Mouse (Mus musculus) midbrain, postnatal 0 days (tissue): ENCODE results near the gene Slc1a4. TPM values are rescaled to one million over a fixed set of nuclear protein-coding genes. Genes with fewer than 3 reads are reported as not detected.
A peak's percentile ranks its signal among the peaks of the same experiment; 100 is the strongest.

ENCODE experiments used
- ATAC-seq: fragments of 200-750 bp; cut with Nextera tagmentation; 2 replicates; pipeline ENCODE4 v1.8.0; 2017; ENCODE audit warnings: moderate number of reproducible peaks, mild to moderate bottlenecking, moderate TSS enrichment, moderate library complexity; ENCODE audit not compliant: low FRiP score
- DNase-seq: peaks from one replicate; pipeline ENCODE4 v3.0.0-alpha.2; 2015; ENCODE audit warnings: low spot score
- H3K27ac ChIP-seq: fragments of 300-500 bp; sonication (generic); 2 replicates; pipeline ENCODE4 v1.5.1; 2014; ENCODE audit warnings: low read depth, mild to moderate bottlenecking, low read length, mixed read lengths
- H3K27me3 ChIP-seq: fragments of 300-500 bp; sonication (generic); 2 replicates; pipeline ENCODE4 v1.6.1; 2014; ENCODE audit warnings: low read length, control low read depth, mixed read lengths; ENCODE audit not compliant: insufficient read depth
- H3K36me3 ChIP-seq: fragments of 300-500 bp; sonication (generic); 2 replicates; pipeline ENCODE4 v1.6.1; 2014; ENCODE audit warnings: low read length, control low read depth, mixed read lengths; ENCODE audit not compliant: insufficient read depth
- H3K4me1 ChIP-seq: fragments of 300-500 bp; sonication (generic); 2 replicates; pipeline ENCODE4 v1.6.1; 2014; ENCODE audit warnings: mild to moderate bottlenecking, control low read depth, antibody characterized with exemption, low read length, mixed read lengths; ENCODE audit not compliant: insufficient read depth
- H3K4me2 ChIP-seq: fragments of 300-500 bp; sonication (generic); 2 replicates; pipeline ENCODE4 v1.6.1; 2014; ENCODE audit warnings: low read depth, mild to moderate bottlenecking, low read length, mixed read lengths; ENCODE audit not compliant: poor library complexity, severe bottlenecking
- H3K4me3 ChIP-seq: fragments of 300-500 bp; sonication (generic); 2 replicates; pipeline ENCODE4 v1.5.1; 2014; ENCODE audit warnings: low read depth, mild to moderate bottlenecking, low read length, moderate library complexity
- H3K9ac ChIP-seq: fragments of 300-500 bp; sonication (generic); replicated peaks from 2 replicates; pipeline ENCODE4 v1.6.1; 2014; ENCODE audit warnings: mild to moderate bottlenecking, low read length, moderate library complexity, mixed read lengths; ENCODE audit not compliant: poor library complexity, severe bottlenecking
- H3K9me3 ChIP-seq: fragments of 300-500 bp; sonication (generic); 2 replicates; pipeline ENCODE4 v1.6.1; 2016; ENCODE audit warnings: low read length, control low read depth
- CTCF ChIP-seq: IDR thresholded peaks from 2 replicates; pipeline ENCODE4 v1.5.1; 2016; ENCODE audit warnings: antibody characterized with exemption, mild to moderate bottlenecking
- WGBS: fragments of 180-500 bp; shearing (Covaris S2); extraction: QIAGEN DNeasy Blood & Tissue Kit; methylation state at CpG from one replicate; pipeline ENCODE4 v1.1.7; 2014; 5-methylcytosine and 5-hydroxymethylcytosine counted together
- polyA plus RNA-seq: library from polyadenylated mRNA; unstranded; fragments of >200 nt; fragmentation: Nextera tagmentation; extraction: Ambion mirVana; gene quantifications from 2 replicates; pipeline ENCODE4 v1.2.1, GENCODE M21; 2015
- total RNA-seq: library from RNA; depleted of rRNA; stranded (reverse); fragments of >200 nt; gene quantifications from 2 replicates; pipeline ENCODE4 v1.2.3, GENCODE M21; 2014

The Slc1a4 gene
- total and polyA plus RNA-seq, 2 experiments from 2014 or later, result 70.3 to 180 TPM

GRCm38 (mm10) chr11:20318659-20319454, 13.7 kb downstream of the Slc1a4 start:
- ATAC-seq, result no peak
- H3K4me1 ChIP-seq, result no peaks in the 10 kb centered on the region
- H3K27me3 ChIP-seq, result no peaks in the 10 kb centered on the region
- 90% methylated on average over 16 of the region's 16 CpGs for WGBS
- H3K4me2 ChIP-seq, result no peak overlapping the region
- H3K9me3 ChIP-seq, result no peaks in the 10 kb centered on the region
- TF ChIP-seq CTCF, result no peak
- DNase-seq, result no peak
- no peak overlapping the region for H3K9ac ChIP-seq
- no peak overlapping the region for H3K4me3 ChIP-seq
- H3K27ac ChIP-seq, result no peak overlapping the region
- peaks cover 25% of the 10 kb centered on the region; the same call in 1 of the 2 replicates for H3K36me3 ChIP-seq

- WGBS, result 95% methylated on average over 8 of the region's 8 CpGs
- Histone ChIP-seq H3K4me2 (no peak overlapping the region), H3K36me3 (peaks cover 36% of the 10 kb centered on the region), H3K9me3 (no peaks in the 10 kb centered on the region), H3K4me3 (no peak overlapping the region), H3K27ac (no peak overlapping the region), H3K4me1 (no peaks in the 10 kb centered on the region), H3K27me3 (no peaks in the 10 kb centered on the region), H3K9ac (no peak overlapping the region)
- DNase-seq (no peak), ATAC-seq (no peak)
- TF ChIP-seq CTCF, result no peak
Measured at GRCm38 (mm10) chr11:20313576-20313975, 18.9 kb downstream of the Slc1a4 start.

GRCm38 (mm10) chr11:20309044-20309443, 23.5 kb downstream of the Slc1a4 start:
- no peak for ATAC-seq

GRCm38 (mm10) chr11:20307409-20307808, 25.1 kb downstream of the Slc1a4 start:
- no peak for DNase-seq
- Histone ChIP-seq H3K27ac (no peak overlapping the region), H3K9me3 (no peaks in the 10 kb centered on the region), H3K4me3 (no peak overlapping the region), H3K27me3 (no peaks in the 10 kb centered on the region), H3K4me1 (no peaks in the 10 kb centered on the region), H3K9ac (no peak overlapping the region), H3K4me2 (no peak overlapping the region), H3K36me3 (peaks cover 60% of the 10 kb centered on the region)
- TF ChIP-seq CTCF, result no peak
- ATAC-seq, result no peak
- 90% methylated on average over 3 of the region's 3 CpGs for WGBS

More at GRCm38 (mm10) chr11:20309044-20309443, 23.5 kb downstream of the Slc1a4 start:
- no peak for TF ChIP-seq CTCF
- Histone ChIP-seq H3K36me3 (peaks cover 52% of the 10 kb centered on the region), H3K9ac (no peak overlapping the region), H3K9me3 (no peaks in the 10 kb centered on the region), H3K4me3 (no peak overlapping the region), H3K27me3 (no peaks in the 10 kb centered on the region), H3K27ac (no peak overlapping the region), H3K4me2 (no peak overlapping the region), H3K4me1 (no peaks in the 10 kb centered on the region)
- DNase-seq, result peak; percentile 65
- 47% methylated on average over 5 of the region's 5 CpGs for WGBS

- no peak overlapping the region for H3K9ac ChIP-seq
- peaks cover 61% of the 10 kb centered on the region for H3K36me3 ChIP-seq
- ATAC-seq (no peak), DNase-seq (no peak)
- H3K4me3 ChIP-seq, result no peak overlapping the region
- TF ChIP-seq CTCF, result no peak
- WGBS, result 70% methylated on average over 1 of the region's 1 CpGs
- H3K4me1 ChIP-seq, result no peaks in the 10 kb centered on the region
- no peaks in the 10 kb centered on the region for H3K27me3 ChIP-seq
- no peak overlapping the region for H3K4me2 ChIP-seq
- H3K9me3 ChIP-seq, result no peaks in the 10 kb centered on the region
- no peak overlapping the region for H3K27ac ChIP-seq
Measured at GRCm38 (mm10) chr11:20305641-20306040, 26.9 kb downstream of the Slc1a4 start.

- peak; percentile 86 for TF ChIP-seq CTCF
- DNase-seq, result peak; percentile 34
- Histone ChIP-seq H3K4me1 (no peaks in the 10 kb centered on the region), H3K9me3 (no peaks in the 10 kb centered on the region), H3K27me3 (no peaks in the 10 kb centered on the region), H3K4me3 (no peak overlapping the region), H3K36me3 (peaks cover 61% of the 10 kb centered on the region), H3K9ac (no peak overlapping the region), H3K4me2 (no peak overlapping the region), H3K27ac (no peak overlapping the region)
- 72% methylated on average over 6 of the region's 6 CpGs for WGBS
- ATAC-seq, result no peak
Measured at GRCm38 (mm10) chr11:20304341-20304740, 28.2 kb downstream of the Slc1a4 start.
